Mouse (Mus musculus) natural killer cell, adult 2 months (primary cell): ENCODE measurements around the gene Sult6b1.

Source experiments
- DNase-seq, 2 experiments: peaks; one replicate each; pipeline ENCODE4 v3.0.0; 2022; ENCODE audit warnings: low spot score in 2 of 2

The Sult6b1 gene

GRCm38 (mm10) chr17:78885286-78886065 lies 21.3 kb downstream of the Sult6b1 start:
- no peak for DNase-seq

DNA sequence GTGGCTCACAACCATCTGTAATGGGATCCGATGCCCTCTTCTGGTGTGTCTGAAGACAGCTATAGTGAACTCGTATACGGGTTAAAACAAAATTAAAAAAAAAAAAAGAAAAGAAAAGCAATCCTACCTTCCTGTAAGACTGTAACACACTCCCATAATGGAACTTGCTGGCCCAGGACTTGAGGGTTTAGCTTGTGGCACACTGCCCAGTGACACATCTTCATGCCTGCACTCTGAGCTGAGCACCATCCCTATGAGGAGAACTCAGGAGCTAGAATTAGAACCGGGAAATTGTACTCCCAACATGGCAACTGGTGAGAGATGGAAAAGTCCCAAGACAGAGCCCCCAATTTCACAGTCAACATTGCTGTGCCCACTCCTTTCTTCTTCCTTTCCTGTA lies 23.5 kb downstream of the Sult6b1 start:
- DNase-seq = no peak

GRCm38 (mm10) chr17:78882401-78883112 lies 24.2 kb downstream of the Sult6b1 start, which contains the start of gene Eif2ak2:
TSS of gene Eif2ak2 (minus strand) at chr17:78882573.
- DNase-seq = peak; percentile 25 to 32

DNA sequence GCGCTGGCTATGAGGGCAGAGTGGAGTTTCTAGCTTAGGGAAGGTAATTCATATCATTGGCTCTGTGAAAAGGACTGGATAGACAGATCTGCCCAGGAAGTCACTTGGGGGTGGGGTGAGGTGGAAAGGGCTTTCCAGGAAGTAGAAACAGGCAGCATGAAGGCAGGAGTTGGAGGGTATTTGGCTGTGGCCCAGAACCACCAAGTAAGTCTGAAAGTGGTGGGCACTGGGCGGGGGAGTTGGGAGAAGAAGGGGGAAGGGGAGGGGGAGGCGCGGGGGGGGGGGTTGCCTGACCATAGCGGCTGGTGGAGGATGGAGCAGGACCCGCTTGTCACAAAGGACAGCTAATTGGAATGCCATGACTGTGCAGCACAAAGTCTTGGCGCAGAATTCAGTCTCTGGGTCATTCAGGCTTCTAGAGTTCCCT lies 24.9 kb downstream of the Sult6b1 start:
- no peak for DNase-seq

GRCm38 (mm10) chr17:78873886-78874285 lies 32.9 kb downstream of the Sult6b1 start:
- no peak for DNase-seq

DNA sequence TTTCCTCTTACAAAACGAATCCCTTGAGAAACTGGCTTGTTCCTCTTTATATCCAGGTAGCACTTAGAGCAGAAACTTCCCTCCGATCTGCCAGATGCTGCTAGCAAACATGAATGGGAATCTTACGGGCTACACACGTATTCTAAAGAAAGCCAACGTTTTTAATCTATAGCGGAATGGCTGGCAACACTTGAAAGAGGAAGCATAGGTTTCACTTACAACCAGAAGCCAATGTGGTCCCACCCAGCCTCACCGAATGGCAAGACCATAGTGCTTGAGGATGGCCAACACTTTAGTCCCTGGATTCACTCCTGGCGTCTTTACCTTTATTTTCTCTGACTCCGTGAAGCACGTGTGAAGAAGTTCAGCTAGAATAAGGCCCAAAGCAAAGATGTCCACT lies 50.5 kb downstream of the Sult6b1 start:
- DNase-seq = no peak

GRCm38 (mm10) chr17:78842271-78842928 lies 64.4 kb downstream of the Sult6b1 start:
- DNase-seq = no peak

DNA sequence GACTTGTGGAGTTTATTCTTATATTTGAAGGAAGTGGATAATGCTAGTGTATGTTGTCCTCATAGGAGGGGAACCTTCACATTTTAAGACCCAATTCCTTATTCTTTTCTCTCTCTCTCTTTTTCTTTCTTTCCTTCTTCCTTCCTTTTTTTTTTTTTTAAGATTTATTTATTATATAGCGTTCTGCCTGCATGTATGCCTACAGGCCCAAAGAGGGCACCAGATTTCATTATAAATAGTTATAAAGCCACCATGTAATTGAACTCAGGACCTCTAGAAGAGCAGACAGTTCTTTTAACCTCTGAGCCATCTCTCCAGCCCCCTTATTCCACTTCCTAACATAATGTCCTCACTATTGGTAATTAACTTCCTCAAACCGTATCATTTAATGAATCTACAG lies 70.7 kb downstream of the Sult6b1 start:
- DNase-seq = no peak

DNA sequence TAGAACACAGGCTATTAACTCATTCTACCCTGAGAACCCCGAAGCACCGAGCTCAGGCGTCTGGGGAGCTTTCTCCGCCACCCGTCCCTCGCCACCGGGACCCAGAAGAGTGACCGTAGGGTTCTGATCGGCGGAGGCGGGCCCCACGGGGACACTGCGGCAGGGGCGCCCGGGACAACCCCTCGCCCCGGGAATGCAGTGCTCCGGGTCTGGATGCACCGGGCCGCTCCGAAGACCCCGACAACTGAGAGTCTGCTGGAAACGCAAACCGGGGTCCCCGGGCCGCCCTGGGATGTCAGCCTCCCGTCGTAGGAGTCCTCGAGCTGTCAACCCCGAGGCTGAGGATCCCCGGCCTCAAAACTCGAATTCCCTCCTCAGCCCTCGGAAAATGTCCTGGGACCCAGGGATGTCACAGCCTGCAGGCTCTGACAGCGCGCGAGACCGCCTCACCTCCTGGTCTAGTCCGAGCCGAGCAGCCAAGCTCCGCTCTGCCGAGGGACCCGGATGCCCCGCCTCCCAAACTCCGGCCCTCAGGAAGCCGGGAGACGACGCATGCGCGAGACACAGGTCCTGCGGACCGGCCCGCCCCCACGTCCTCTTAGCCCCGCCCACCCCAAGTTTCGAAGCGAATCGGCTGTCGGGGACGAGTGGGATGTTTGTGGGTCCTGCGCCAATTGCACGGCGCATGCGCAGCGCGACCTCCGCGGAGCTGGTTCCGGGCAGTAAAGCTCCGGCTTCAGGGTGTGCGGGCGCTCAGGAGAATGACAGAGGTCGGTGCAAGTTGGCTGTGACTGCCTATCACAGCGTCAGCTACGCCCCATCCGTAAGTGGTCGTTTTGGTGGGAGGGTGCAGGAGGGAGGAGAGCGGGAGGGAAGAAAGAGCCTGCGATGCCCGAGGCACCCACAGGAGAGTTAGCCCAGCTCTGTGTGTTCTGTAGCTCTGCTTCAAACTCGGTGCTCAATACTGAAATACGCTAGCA lies 71.6 kb downstream of the Sult6b1 start, which contains the start of the genes Heatr5b and Gpatch11:
TSS of gene Heatr5b (minus strand) at position 509 of the 980 bp plus-strand sequence.
TSS of gene Gpatch11 (plus strand) at position 712 of the 980 bp plus-strand sequence.
- peak; percentile 93 to 95 for DNase-seq
